Mouse (Mus musculus) MEL (cell line): ENCODE results near the gene Cdc14b. TPM values are rescaled to one million over a fixed set of nuclear protein-coding genes. Genes with fewer than 3 reads are reported as not detected.

Experiments used
- DNase-seq: peaks from one replicate; pipeline ENCODE4 v3.0.0; 2011; ENCODE audit warnings: low read depth, low spot score
- H3K27ac ChIP-seq: 2 replicates; pipeline ENCODE4 v1.5.1; 2012; ENCODE audit warnings: low read depth, mild to moderate bottlenecking, control low read depth, low read length, moderate library complexity; ENCODE audit not compliant: control insufficient read depth
- H3K27me3 ChIP-seq, 2 experiments: fragments of 150-350 bp in 1 of 2; sonication (generic) in 1 of 2; 2 replicates each; pipeline ENCODE4 v1.6.1; 2012; ENCODE audit warnings: low read length in 2 of 2, mild to moderate bottlenecking in 2 of 2, improper control_type of control experiment in 1 of 2, moderate library complexity in 1 of 2; ENCODE audit not compliant: insufficient read depth in 2 of 2, control insufficient read depth in 1 of 2
- H3K36me3 ChIP-seq, 2 experiments: 2 replicates each; pipeline ENCODE4 v1.6.1; 2012 to 2014; ENCODE audit warnings: low read length in 2 of 2, improper control_type of control experiment in 1 of 2, inconsistent platforms in 1 of 2, mild to moderate bottlenecking in 1 of 2; ENCODE audit not compliant: insufficient read depth in 2 of 2, control insufficient read depth in 1 of 2
- H3K4me1 ChIP-seq, 2 experiments: fragments of 150-350 bp in 1 of 2; sonication (generic) in 1 of 2; 2 replicates each; pipeline ENCODE4 v1.6.1; 2012; ENCODE audit warnings: low read length in 2 of 2, improper control_type of control experiment in 1 of 2, mild to moderate bottlenecking in 1 of 2; ENCODE audit not compliant: insufficient read depth in 2 of 2, control insufficient read depth in 1 of 2
- H3K4me3 ChIP-seq, 2 experiments: fragments of 150-350 bp in 1 of 2; sonication (generic) in 1 of 2; 2 replicates each; pipeline ENCODE4 v1.5.1; 2012; ENCODE audit warnings: low read depth in 2 of 2, low read length in 2 of 2, mild to moderate bottlenecking in 2 of 2, moderate library complexity in 2 of 2, control low read depth in 1 of 2, improper control_type of control experiment in 1 of 2; ENCODE audit not compliant: control insufficient read depth in 1 of 2, insufficient read depth in 1 of 2
- H3K79me2 ChIP-seq: 2 replicates; pipeline ENCODE4 v1.6.1; 2012; ENCODE audit warnings: mild to moderate bottlenecking, low read length, moderate library complexity; ENCODE audit not compliant: control insufficient read depth, poor library complexity, insufficient read depth
- H3K9ac ChIP-seq: 2 replicates; pipeline ENCODE4 v1.6.1; 2012; ENCODE audit warnings: low read depth, mild to moderate bottlenecking, control low read depth, low read length, moderate library complexity; ENCODE audit not compliant: control insufficient read depth, poor library complexity, severe bottlenecking
- H3K9me3 ChIP-seq: fragments of 150-350 bp; sonication (generic); replicated peaks from 2 replicates; pipeline ENCODE4 v1.6.1; 2012; ENCODE audit warnings: mild to moderate bottlenecking, low read length, improper control_type of control experiment, moderate library complexity; ENCODE audit not compliant: insufficient read depth
- ELF1 ChIP-seq: IDR thresholded peaks from 2 replicates; pipeline ENCODE4 v1.6.1; 2014; ENCODE audit warnings: low read depth, mild to moderate bottlenecking, inconsistent platforms, low read length, improper control_type of control experiment, moderate library complexity
- JUND ChIP-seq: IDR thresholded peaks from 2 replicates; pipeline ENCODE4 v1.6.1; 2011; ENCODE audit warnings: low read depth, mild to moderate bottlenecking, improper control_type of control experiment, low read length
- KAT2A ChIP-seq: conservative IDR thresholded peaks from 2 replicates; pipeline ENCODE4 v1.6.1; 2012; ENCODE audit warnings: low read depth, low read length, improper control_type of control experiment, inconsistent platforms
- MAZ ChIP-seq: IDR thresholded peaks from 2 replicates; pipeline ENCODE4 v1.6.1; 2012; ENCODE audit warnings: low read depth, mild to moderate bottlenecking, inconsistent platforms, low read length, improper control_type of control experiment
- MEF2A ChIP-seq: IDR thresholded peaks from 2 replicates; pipeline ENCODE4 v1.6.1; 2014; ENCODE audit warnings: low read depth, mild to moderate bottlenecking, inconsistent platforms, low read length, improper control_type of control experiment; ENCODE audit not compliant: poor library complexity, insufficient replicate concordance, severe bottlenecking; ENCODE audit errors: extremely low read depth
- MYB ChIP-seq: IDR thresholded peaks from 2 replicates; pipeline ENCODE4 v1.6.1; 2011; ENCODE audit warnings: mild to moderate bottlenecking, low read depth, low read length, improper control_type of control experiment
- MYC ChIP-seq: IDR thresholded peaks from 2 replicates; pipeline ENCODE4 v1.6.1; 2011; ENCODE audit warnings: low read depth, mild to moderate bottlenecking, low read length, improper control_type of control experiment, moderate library complexity
- NELFE ChIP-seq: IDR thresholded peaks from 2 replicates; pipeline ENCODE4 v1.6.1; 2011; ENCODE audit warnings: low read depth, low read length, improper control_type of control experiment
- NRF1 ChIP-seq: IDR thresholded peaks from 2 replicates; pipeline ENCODE4 v1.6.1; 2014; ENCODE audit warnings: low read depth, mild to moderate bottlenecking, inconsistent platforms, low read length, improper control_type of control experiment, moderate library complexity; ENCODE audit not compliant: poor library complexity, insufficient read depth, severe bottlenecking
- POLR2A ChIP-seq, 2 experiments: IDR thresholded peaks; 2 replicates each; pipeline ENCODE4 v1.6.1; 2011 to 2012; ENCODE audit warnings: low read length in 2 of 2, mild to moderate bottlenecking in 2 of 2, control low read depth in 1 of 2, improper control_type of control experiment in 1 of 2, low read depth in 1 of 2, moderate library complexity in 1 of 2; ENCODE audit not compliant: control insufficient read depth in 1 of 2, insufficient read depth in 1 of 2, poor library complexity in 1 of 2
- RAD21 ChIP-seq: IDR thresholded peaks from 2 replicates; pipeline ENCODE4 v1.6.1; 2011; ENCODE audit warnings: mild to moderate bottlenecking, low read depth, low read length, improper control_type of control experiment
- SIN3A ChIP-seq: IDR thresholded peaks from 2 replicates; pipeline ENCODE4 v1.6.1; 2012; ENCODE audit warnings: low read length, improper control_type of control experiment, inconsistent platforms
- SMC3 ChIP-seq: IDR thresholded peaks from 2 replicates; pipeline ENCODE4 v1.6.1; 2011; ENCODE audit warnings: low read depth, low read length, improper control_type of control experiment
- TBP ChIP-seq: IDR thresholded peaks from 2 replicates; pipeline ENCODE4 v1.8.0; 2011; ENCODE audit warnings: low read depth, low read length, improper control_type of control experiment
- UBTF ChIP-seq: IDR thresholded peaks from 2 replicates; pipeline ENCODE4 v1.6.1; 2012; ENCODE audit warnings: low read depth, mild to moderate bottlenecking, inconsistent platforms, low read length, improper control_type of control experiment, moderate library complexity, borderline replicate concordance; ENCODE audit not compliant: insufficient read depth
- USF1 ChIP-seq: IDR thresholded peaks from 2 replicates; pipeline ENCODE4 v1.6.1; 2014; ENCODE audit warnings: low read depth, mild to moderate bottlenecking, inconsistent platforms, low read length, improper control_type of control experiment, moderate library complexity
- USF2 ChIP-seq, 2 experiments: IDR thresholded peaks; 2 replicates each; pipeline ENCODE4 v1.6.1; 2011 to 2012; ENCODE audit warnings: improper control_type of control experiment in 2 of 2, low read length in 2 of 2, borderline replicate concordance in 1 of 2, inconsistent platforms in 1 of 2, low read depth in 1 of 2, mild to moderate bottlenecking in 1 of 2; ENCODE audit not compliant: insufficient read depth in 1 of 2
- ZC3H11A ChIP-seq: IDR thresholded peaks from 2 replicates; pipeline ENCODE4 v1.6.1; 2012; ENCODE audit warnings: low read depth, mild to moderate bottlenecking, inconsistent platforms, low read length, improper control_type of control experiment
- polyA plus RNA-seq, 2 experiments: library from polyadenylated mRNA; stranded (reverse) in 1 of 2; unstranded in 1 of 2; fragments of >175 nt in 1 of 2; fragments of >200 nt in 1 of 2; gene quantifications; 2 replicates each; pipeline versions ENCODE4 v1.2.1 to v1.2.4; 2012; ENCODE audit warnings: low replicate concordance in 2 of 2, low read depth in 1 of 2; ENCODE audit not compliant: insufficient read length in 2 of 2, insufficient read depth in 1 of 2, missing spikeins in 1 of 2
- total RNA-seq: library from RNA; depleted of rRNA; stranded (reverse); fragments of 300-350 nt; gene quantifications from 2 replicates; pipeline ENCODE4 v1.2.3, GENCODE M21; 2012

Cdc14b gene
- total and polyA plus RNA-seq, 3 experiments: 18.7 to 28.3 TPM; not detected in 1

- peak; percentile 63 for TF ChIP-seq NELFE
- TF ChIP-seq KAT2A: no peak
- TF ChIP-seq RAD21: no peak
- TF ChIP-seq MYC: no peak
- TF ChIP-seq USF1: no peak
- TF ChIP-seq ZC3H11A: no peak
- no peak for TF ChIP-seq SMC3
- no peak for TF ChIP-seq MYB
- TF ChIP-seq, all 39 proteins: peak for 8
Observed at GRCm38 (mm10) chr13:64161916-64162611, 113.0 kb downstream of the Cdc14b start (continued).

- no peaks in the 10 kb centered on the region for H3K79me2 ChIP-seq
- H3K36me3 ChIP-seq: no peaks in the 10 kb centered on the region
- peak within 1 kb of the TSS; percentile 82 for H3K9ac ChIP-seq
- peak within 1 kb of the TSS; percentile 74 to 99 for H3K4me3 ChIP-seq
- peaks cover 0 to 10% of the 10 kb centered on the region in 2 experiments; a peak in 3 of 4 replicates for H3K4me1 ChIP-seq
- DNase-seq: peak; percentile 98
- TF ChIP-seq UBTF (no peak), SIN3A (peak; percentile 43; the same call in 1 of the 2 replicates), TBP (peak; percentile 33; the same call in 1 of the 2 replicates), USF1 (0 out of 2 replicates have a peak, but pooled peaks have one; percentile 8), MEF2A (no peak), POLR2A (IDR thresholded peaks at IDR 0.05; ENCODE audit: control insufficient read depth in 1 of 2, insufficient read depth in 1 of 2, low read depth in 1 of 2, low read length in 2 of 2, poor library complexity in 1 of 2) (no peak), USF2 (IDR thresholded peaks at IDR 0.05; ENCODE audit: borderline replicate concordance in 1 of 2, insufficient read depth in 1 of 2, low read depth in 1 of 2, low read length in 2 of 2) (no peak), NRF1 (peak; percentile 39; the same call in 1 of the 2 replicates), JUND (no peak), MAZ (peak; percentile 76)
- no peaks in the 10 kb centered on the region for H3K9me3 ChIP-seq
- peaks cover 6 to 29% of the 10 kb centered on the region in 2 experiments for H3K27me3 ChIP-seq
- H3K27ac ChIP-seq: peak within 1 kb of the TSS; percentile 23
Observed at GRCm38 (mm10) chr13:64161548-64161915, 113.6 kb downstream of the Cdc14b start, which contains the start of gene Habp4. TSS of gene Habp4 (plus strand) at chr13:64161824.

GRCm38 (mm10) chr13:64156966-64157365 is 118.1 kb downstream of the Cdc14b start:
- Histone ChIP-seq H3K9ac (no peak overlapping the region), H3K27me3 (peaks cover 6 to 32% of the 10 kb centered on the region in 2 experiments), H3K4me1 (peaks cover 0 to 3% of the 10 kb centered on the region in 2 experiments; a peak in 2 of 4 replicates), H3K36me3 (peaks cover 0 to 2% of the 10 kb centered on the region in 2 experiments; a peak in 1 of 4 replicates), H3K27ac (no peak overlapping the region), H3K9me3 (no peaks in the 10 kb centered on the region), H3K4me3 (no peak overlapping the region), H3K79me2 (peaks cover 10% of the 10 kb centered on the region)
- no peak for DNase-seq
- TF ChIP-seq ELF1 (no peak), SMC3 (no peak), TBP (no peak)
